Mouse (Mus musculus) heart, postnatal 14 days (tissue): ENCODE measurements around the gene Gm14743. TPM values are rescaled to one million over a fixed set of nuclear protein-coding genes. Genes with fewer than 3 reads are reported as not detected.
"Not testable (repeated sequence)": the region's sequence is repeated elsewhere in the genome, so short reads cannot be mapped to it uniquely, and the experiment has no call there.

Experiments used
- DNase-seq, 2 experiments: peaks; one replicate each; pipeline ENCODE4 v3.0.0; 2021 to 2022
- intact Hi-C: fragments of 180-260 bp; cut with DNase I; formaldehyde crosslinking; loops from one replicate; pipeline ENCODE4 v1.15.1; 2025
- long read RNA-seq, 2 experiments: library from polyadenylated mRNA; stranded (forward); transcript quantifications; one replicate each; pipeline ENCODE4 v2.0.0; 2021
- total RNA-seq, 2 experiments: library from RNA; stranded (reverse); gene quantifications; 2 replicates each; pipeline ENCODE4 v1.2.3; 2021

Gene Gm14743
- total RNA-seq: not detected
- long read RNA-seq, experiment 1: 0 reads
- long read RNA-seq, experiment 2: 0 reads

DNA sequence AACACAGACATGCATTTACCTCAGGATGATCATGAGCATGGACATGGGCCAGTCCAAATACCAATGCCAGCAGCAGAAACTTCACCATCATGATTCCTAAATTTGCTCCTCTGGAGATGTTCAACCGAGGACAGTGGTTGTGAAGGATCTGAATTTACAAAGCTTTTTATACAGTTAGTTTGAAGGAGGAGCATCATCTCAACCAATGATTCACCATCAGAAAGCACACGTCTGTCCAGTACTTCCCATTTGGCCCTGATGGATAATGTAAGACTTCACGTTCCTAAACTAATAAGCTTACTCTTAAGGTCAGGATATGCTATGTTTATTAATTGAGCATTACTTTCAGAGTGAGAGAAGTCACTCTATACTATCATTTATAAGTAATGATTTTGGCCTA, at the start of gene Gm14743:
Gene Gm14743, minus strand, starts transcription at position 101 of the 400 bp plus-strand sequence.
- intact Hi-C loops, DNase-seq: not testable (repeated sequence)

DNA sequence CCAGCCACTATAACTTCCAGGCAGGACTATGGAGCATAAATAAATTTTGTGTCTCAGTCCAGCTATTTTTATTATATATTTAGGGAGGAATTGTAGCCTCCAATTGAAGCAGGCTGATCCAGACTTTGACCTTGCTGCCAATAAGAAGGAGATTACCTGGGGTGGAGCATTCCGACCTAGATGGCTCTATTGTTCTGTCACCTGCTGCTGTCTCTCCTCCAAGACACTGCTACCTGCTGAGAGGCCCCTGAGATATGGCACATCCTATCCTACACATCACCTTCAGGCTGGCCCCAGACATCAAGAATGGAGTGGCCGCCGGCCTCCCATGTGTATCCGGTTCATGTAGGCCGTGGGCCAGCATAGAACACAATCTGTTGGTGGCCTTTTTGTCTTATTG, 42.9 kb downstream of the Gm14743 start:
- DNase-seq: no peak
- intact Hi-C loops: no loop called here

DNA sequence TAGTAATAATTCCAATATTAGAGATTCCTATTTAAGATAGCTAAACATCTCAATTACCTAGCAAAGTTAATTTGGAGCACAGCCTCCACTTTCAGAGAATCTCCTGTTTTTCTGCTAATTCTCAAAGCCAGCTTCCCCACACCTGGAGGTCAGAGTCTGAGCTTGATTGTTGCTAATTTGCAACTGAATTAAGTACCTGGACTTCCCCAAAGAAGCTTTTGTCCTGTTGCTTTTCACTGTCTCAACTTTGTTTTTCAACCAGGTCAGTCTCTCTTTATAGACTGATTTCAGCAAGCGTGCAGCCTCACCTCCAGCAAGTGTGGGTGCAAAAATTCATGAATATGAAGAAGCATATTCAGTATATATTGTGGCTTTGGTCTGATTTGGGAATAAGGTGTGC, 43.5 kb downstream of the Gm14743 start:
- intact Hi-C loops, DNase-seq: not testable (repeated sequence)

Other genes starting within 250 kb of the Gm14743 start
- gene Obp1a, start 154.5 kb downstream of the Gm14743 start, total RNA-seq: not detected
- not detected for gene Gm5938, start 120.5 kb downstream of the Gm14743 start, total RNA-seq
- gene Obp1b, start 59.1 kb downstream of the Gm14743 start, total RNA-seq: not detected
- not detected for gene 4930480E11Rik, start 123.7 kb upstream of the Gm14743 start, total RNA-seq